Mouse (Mus musculus): ENCODE data around the gene Orai1. TPM values are rescaled to one million over a fixed set of nuclear protein-coding genes. Genes with fewer than 3 reads are reported as not detected.

Orai1 gene
- polyA plus RNA-seq, 1 experiment from 2014 or later: 12.7 TPM

DNA sequence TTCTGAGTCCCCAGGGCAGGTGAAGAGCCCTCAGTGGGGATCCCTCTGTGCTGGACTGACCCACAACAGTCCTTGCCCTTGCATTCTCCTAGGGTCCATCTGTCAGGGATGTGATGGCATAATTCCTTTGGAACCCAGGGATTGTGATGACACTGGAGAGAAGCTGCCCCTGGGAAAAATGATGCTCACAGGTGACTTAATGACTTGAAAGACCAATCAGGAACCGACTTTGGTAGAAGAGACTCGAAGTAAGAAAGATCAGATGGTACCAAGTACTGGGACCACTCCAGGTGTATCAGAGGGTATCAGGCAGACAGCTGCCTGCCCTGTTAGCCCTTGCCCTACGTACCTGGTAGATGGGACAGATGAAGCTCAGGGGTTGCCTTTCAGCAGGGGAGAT lies 32.0 kb downstream of the Orai1 start, which contains the start of gene Morn3:
Morn3 (minus strand) TSS at position 101 of the 400 bp plus-strand sequence.
- H3K27ac ChIP-seq (ENCODE audit: low read depth, low read length): no peak within 1 kb of the TSS

DNA sequence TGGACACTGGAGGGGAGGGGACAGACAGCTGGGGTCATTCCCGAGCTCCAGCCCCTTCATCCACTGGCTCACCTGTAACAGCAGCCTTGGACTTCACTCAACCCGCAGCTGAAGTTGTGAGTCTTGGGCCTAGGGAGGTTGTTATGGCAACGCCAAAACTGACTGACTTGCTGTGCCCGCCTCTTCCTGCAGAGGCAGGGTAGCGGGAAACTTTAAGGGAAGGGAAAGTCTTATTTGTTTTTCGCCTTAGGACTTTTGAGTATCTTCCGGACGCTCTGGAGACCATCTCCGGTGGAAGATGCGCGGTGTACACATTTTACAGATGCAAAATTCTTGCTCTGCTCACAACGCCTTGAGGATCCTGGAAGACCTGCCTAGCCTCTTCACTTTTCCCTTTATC lies 34.4 kb downstream of the Orai1 start:
- 7% methylated on average over 12 of the region's 12 CpGs for WGBS
- H3K4me1 ChIP-seq (replicated peaks; ENCODE audit: control insufficient read depth, insufficient read depth, low read length): no peaks in the 10 kb centered on the region; the same call in 1 of the 2 replicates
- no peak overlapping the region for H3K4me3 ChIP-seq (ENCODE audit: low read depth, low read length)
- DNase-seq (ENCODE audit: low spot score) (peak; percentile 69), ATAC-seq (ENCODE audit: low FRiP score) (no peak)
- H3K4me2 ChIP-seq (replicated peaks; ENCODE audit: low read depth, low read length): peak overlapping the region; percentile 37
- H3K27me3 ChIP-seq (ENCODE audit: control insufficient read depth, insufficient read depth, low read length): no peaks in the 10 kb centered on the region
- no peaks in the 10 kb centered on the region for H3K36me3 ChIP-seq (ENCODE audit: control insufficient read depth, insufficient read depth, low read length)
- H3K9ac ChIP-seq (ENCODE audit: low read depth, low read length): peak overlapping the region; percentile 44
- no peaks in the 10 kb centered on the region for H3K9me3 ChIP-seq (ENCODE audit: control insufficient read depth, low read length)
- H3K27ac ChIP-seq (ENCODE audit: low read depth, low read length): no peak overlapping the region

More for the DNA sequence above, 32.0 kb downstream of the Orai1 start, which contains the start of gene Morn3:
- no peak within 1 kb of the TSS for H3K4me2 ChIP-seq (replicated peaks; ENCODE audit: low read depth, low read length)
- H3K36me3 ChIP-seq (ENCODE audit: control insufficient read depth, insufficient read depth, low read length): no peaks in the 10 kb centered on the region
- H3K4me3 ChIP-seq (ENCODE audit: low read depth, low read length): no peak within 1 kb of the TSS
- H3K9me3 ChIP-seq (ENCODE audit: control insufficient read depth, low read length): no peaks in the 10 kb centered on the region
- DNase-seq (ENCODE audit: low spot score) (no peak), ATAC-seq (ENCODE audit: low FRiP score) (no peak)
- no peaks in the 10 kb centered on the region for H3K27me3 ChIP-seq (ENCODE audit: control insufficient read depth, insufficient read depth, low read length)
- H3K9ac ChIP-seq (ENCODE audit: low read depth, low read length): no peak within 1 kb of the TSS
- no peaks in the 10 kb centered on the region; the same call in 1 of the 2 replicates for H3K4me1 ChIP-seq (replicated peaks; ENCODE audit: control insufficient read depth, insufficient read depth, low read length)
- 75% methylated on average over 3 of the region's 3 CpGs for WGBS

DNA sequence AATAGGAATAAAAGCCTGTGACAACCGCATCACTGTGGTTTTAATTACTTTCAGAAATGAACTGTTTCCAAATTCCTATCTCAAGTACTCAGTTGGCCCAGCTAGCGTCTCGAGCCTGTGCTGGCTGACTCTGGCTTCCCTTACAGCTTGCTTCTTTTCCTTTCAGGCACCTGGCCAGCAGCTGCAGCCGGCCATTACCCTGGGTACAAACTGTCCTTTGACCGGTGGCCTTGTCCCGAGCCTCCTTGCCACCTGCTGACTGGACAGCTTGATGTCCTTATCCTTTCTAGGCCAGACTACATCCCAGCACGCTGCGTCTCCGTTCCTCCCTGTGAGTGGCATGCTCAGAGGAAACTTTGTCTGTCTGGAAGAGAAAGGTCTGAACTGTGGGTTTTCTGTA lies 36.0 kb downstream of the Orai1 start:
- Histone ChIP-seq H3K36me3 (ENCODE audit: control insufficient read depth, insufficient read depth, low read length) (no peaks in the 10 kb centered on the region), H3K4me1 (replicated peaks; ENCODE audit: control insufficient read depth, insufficient read depth, low read length) (no peaks in the 10 kb centered on the region; the same call in 1 of the 2 replicates), H3K27ac (ENCODE audit: low read depth, low read length) (no peak overlapping the region), H3K27me3 (ENCODE audit: control insufficient read depth, insufficient read depth, low read length) (no peaks in the 10 kb centered on the region), H3K4me3 (ENCODE audit: low read depth, low read length) (no peak overlapping the region), H3K4me2 (replicated peaks; ENCODE audit: low read depth, low read length) (no peak overlapping the region), H3K9me3 (ENCODE audit: control insufficient read depth, low read length) (no peaks in the 10 kb centered on the region), H3K9ac (ENCODE audit: low read depth, low read length) (no peak overlapping the region)
- no peak for ATAC-seq (ENCODE audit: low FRiP score)
- no peak for DNase-seq (ENCODE audit: low spot score)
- WGBS: 76% methylated on average over 9 of the region's 9 CpGs

DNA sequence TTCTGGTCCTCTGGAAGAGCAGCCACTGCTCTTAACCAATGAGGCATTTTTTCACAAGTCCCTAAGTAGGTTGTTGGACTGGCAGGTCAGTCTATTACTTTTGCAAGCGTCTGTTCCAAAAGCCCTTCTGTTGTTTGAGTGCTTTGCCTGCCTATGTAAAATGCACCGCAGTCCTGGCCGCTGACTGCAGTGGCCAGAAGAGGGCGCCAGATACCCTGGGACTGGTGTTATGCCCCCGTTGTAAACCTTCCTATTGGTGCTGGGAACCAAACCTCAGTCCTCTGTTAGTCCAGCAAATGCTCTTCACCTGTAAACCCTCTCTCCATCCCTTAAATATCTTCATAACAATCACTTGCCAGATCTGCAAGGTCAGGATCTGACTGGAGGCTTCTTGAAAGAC lies 36.9 kb downstream of the Orai1 start:
- 80% methylated on average over 5 of the region's 5 CpGs for WGBS
- ATAC-seq (ENCODE audit: low FRiP score) (no peak), DNase-seq (ENCODE audit: low spot score) (no peak)
- no peak overlapping the region for H3K9ac ChIP-seq (ENCODE audit: low read depth, low read length)
- H3K9me3 ChIP-seq (ENCODE audit: control insufficient read depth, low read length): no peaks in the 10 kb centered on the region
- H3K27ac ChIP-seq (ENCODE audit: low read depth, low read length): no peak overlapping the region
- H3K4me2 ChIP-seq (replicated peaks; ENCODE audit: low read depth, low read length): no peak overlapping the region
- no peaks in the 10 kb centered on the region for H3K36me3 ChIP-seq (ENCODE audit: control insufficient read depth, insufficient read depth, low read length)
- H3K4me3 ChIP-seq (ENCODE audit: low read depth, low read length): no peak overlapping the region
- H3K27me3 ChIP-seq (ENCODE audit: control insufficient read depth, insufficient read depth, low read length): no peaks in the 10 kb centered on the region
- no peaks in the 10 kb centered on the region; the same call in 1 of the 2 replicates for H3K4me1 ChIP-seq (replicated peaks; ENCODE audit: control insufficient read depth, insufficient read depth, low read length)

DNA sequence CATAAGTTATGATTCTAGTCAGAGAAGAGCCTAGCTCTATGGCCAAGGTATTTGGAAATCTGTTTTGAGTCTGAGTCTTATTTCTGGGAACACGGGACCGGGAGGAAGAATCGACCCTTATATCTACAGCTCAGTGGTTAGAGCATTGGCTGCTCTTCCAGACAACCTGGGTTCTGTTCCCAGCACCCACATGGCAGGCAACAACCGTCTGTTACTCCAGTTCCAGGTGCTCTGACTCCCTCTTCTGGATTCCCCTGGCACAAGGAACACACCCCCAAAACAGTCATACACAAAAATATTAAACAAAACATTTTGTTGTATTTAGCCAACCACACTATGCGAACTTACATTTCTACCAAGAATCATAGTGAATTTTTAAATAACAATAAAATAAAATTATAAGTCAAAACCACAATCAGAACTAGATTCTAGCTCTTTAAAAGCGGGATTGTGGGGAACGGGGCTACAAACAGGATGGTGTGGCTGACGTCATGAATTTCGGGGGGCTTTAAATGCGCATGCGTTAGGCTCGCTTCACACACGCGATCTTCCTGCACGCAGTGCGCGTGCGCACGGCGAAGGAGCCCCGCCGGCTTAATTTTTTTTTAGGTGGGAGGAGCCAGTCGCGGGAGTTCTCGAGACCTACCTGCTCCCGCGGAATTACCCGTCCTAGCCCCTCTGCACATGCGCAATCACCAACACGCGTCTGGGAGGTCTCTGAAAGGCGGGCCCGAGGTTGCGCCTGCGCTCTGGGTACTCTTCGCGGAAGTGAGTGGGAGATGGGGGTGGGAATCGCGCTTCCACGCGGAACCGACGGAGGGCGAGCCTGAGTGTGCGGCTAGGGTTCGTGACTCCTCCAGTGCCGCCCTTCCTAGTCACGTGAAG lies 42.7 kb downstream of the Orai1 start:
- 8% methylated on average over 48 of the region's 48 CpGs for WGBS
- Histone ChIP-seq H3K4me1 (replicated peaks; ENCODE audit: control insufficient read depth, insufficient read depth, low read length) (no peaks in the 10 kb centered on the region), H3K9me3 (ENCODE audit: control insufficient read depth, low read length) (no peaks in the 10 kb centered on the region), H3K36me3 (ENCODE audit: control insufficient read depth, insufficient read depth, low read length) (no peaks in the 10 kb centered on the region), H3K4me2 (replicated peaks; ENCODE audit: low read depth, low read length) (peak overlapping the region; percentile 38), H3K9ac (ENCODE audit: low read depth, low read length) (no peak overlapping the region), H3K4me3 (ENCODE audit: low read depth, low read length) (peak overlapping the region; percentile 30), H3K27me3 (ENCODE audit: control insufficient read depth, insufficient read depth, low read length) (no peaks in the 10 kb centered on the region), H3K27ac (ENCODE audit: low read depth, low read length) (no peak overlapping the region)
- ATAC-seq (ENCODE audit: low FRiP score) (peak; percentile 95), DNase-seq (ENCODE audit: low spot score) (peak; percentile 100)

DNA sequence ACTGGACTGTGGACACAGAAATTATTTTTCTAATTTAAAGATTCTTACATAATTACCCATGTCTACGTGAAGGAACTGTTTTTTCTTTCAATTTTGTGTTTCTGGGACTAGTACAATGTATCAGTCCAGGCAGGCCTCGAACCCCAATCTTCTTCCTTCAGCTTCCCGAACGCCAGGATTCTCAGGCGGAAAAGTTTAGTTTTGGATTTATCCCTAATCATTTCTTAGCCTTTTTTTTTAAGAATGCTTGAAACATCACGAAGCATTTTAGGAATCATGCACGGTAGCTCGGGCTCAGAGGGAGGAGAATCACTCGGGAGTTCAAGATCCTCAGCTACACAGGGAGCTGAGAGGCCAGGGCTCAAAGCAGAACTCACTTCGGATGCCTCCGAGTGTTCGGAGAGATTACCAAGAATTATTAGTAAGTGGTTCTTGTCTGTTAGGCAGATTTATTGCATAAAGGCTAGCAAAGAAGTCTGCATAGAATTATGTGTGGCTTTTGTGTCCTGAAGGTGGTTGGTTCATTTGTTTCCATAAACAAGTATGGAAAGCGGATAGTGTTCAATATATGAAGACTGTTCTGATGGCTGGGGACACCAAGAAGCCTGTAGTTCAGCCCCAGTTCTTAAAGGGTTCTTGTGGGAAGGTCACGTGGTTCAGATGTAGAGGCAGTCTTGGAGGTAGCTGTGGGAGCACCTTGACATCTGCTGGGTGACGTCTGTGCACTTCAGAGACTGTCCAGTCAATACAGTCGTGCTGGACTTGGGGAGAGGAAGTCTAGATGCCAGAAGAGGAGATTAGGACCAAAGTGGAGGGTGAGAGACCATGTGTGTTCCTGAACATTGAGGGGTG lies 43.6 kb downstream of the Orai1 start:
- ATAC-seq (ENCODE audit: low FRiP score): peak; percentile 33; the same call in 1 of the 2 replicates
- no peaks in the 10 kb centered on the region for H3K4me1 ChIP-seq (replicated peaks; ENCODE audit: control insufficient read depth, insufficient read depth, low read length)
- 47% methylated on average over 16 of the region's 16 CpGs for WGBS

DNA sequence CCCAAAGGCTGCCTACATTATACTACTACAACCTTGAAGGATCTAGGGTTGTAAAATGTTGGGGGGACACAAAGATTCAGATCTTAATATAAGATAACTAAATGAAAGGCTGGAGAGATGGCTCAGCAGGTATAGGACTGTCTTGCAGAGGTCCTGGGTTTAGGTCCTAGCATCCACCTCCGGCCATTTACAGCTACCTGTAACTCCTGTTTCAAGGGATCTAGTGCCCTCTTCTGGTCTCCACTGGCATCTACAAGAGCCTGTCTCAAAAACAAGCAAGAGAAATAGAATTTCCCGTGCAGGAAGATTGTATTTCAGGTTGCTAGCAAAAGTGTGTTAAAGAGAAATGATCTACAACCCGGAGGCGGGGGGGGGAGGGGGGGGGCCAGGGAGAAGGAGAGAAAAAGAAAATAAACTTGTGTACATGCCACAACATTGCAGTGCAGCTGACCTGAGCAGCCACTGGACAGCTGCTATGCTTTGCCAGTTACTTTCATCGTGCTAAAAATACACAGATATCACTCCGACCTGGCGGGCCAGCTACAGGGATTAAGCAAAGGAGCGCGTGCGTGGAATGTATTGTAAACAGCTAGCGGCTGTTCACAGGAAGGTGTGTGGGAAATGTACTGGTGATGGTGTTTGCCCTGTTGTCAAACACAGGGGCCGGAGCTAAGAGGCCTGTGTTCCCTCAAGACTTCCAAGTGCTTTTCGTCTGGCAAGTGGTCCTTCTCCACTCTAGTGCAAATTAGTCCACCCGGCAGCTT lies 45.1 kb downstream of the Orai1 start:
- ATAC-seq (ENCODE audit: low FRiP score) (no peak), DNase-seq (ENCODE audit: low spot score) (peak; percentile 51)
- Histone ChIP-seq H3K36me3 (ENCODE audit: control insufficient read depth, insufficient read depth, low read length) (no peaks in the 10 kb centered on the region), H3K27me3 (ENCODE audit: control insufficient read depth, insufficient read depth, low read length) (no peaks in the 10 kb centered on the region), H3K4me1 (replicated peaks; ENCODE audit: control insufficient read depth, insufficient read depth, low read length) (no peaks in the 10 kb centered on the region), H3K4me3 (ENCODE audit: low read depth, low read length) (no peak overlapping the region), H3K4me2 (replicated peaks; ENCODE audit: low read depth, low read length) (no peak overlapping the region), H3K9ac (ENCODE audit: low read depth, low read length) (no peak overlapping the region), H3K9me3 (ENCODE audit: control insufficient read depth, low read length) (no peaks in the 10 kb centered on the region), H3K27ac (ENCODE audit: low read depth, low read length) (no peak overlapping the region)
- 43% methylated on average over 14 of the region's 14 CpGs for WGBS

More for the DNA sequence above, 43.6 kb downstream of the Orai1 start:
- Histone ChIP-seq H3K9me3 (ENCODE audit: control insufficient read depth, low read length) (no peaks in the 10 kb centered on the region), H3K4me3 (ENCODE audit: low read depth, low read length) (peak overlapping the region; percentile 30), H3K27me3 (ENCODE audit: control insufficient read depth, insufficient read depth, low read length) (no peaks in the 10 kb centered on the region), H3K4me2 (replicated peaks; ENCODE audit: low read depth, low read length) (peak overlapping the region; percentile 38), H3K9ac (ENCODE audit: low read depth, low read length) (no peak overlapping the region), H3K36me3 (ENCODE audit: control insufficient read depth, insufficient read depth, low read length) (no peaks in the 10 kb centered on the region), H3K27ac (ENCODE audit: low read depth, low read length) (no peak overlapping the region)
- DNase-seq (ENCODE audit: low spot score): peak; percentile 26

DNA sequence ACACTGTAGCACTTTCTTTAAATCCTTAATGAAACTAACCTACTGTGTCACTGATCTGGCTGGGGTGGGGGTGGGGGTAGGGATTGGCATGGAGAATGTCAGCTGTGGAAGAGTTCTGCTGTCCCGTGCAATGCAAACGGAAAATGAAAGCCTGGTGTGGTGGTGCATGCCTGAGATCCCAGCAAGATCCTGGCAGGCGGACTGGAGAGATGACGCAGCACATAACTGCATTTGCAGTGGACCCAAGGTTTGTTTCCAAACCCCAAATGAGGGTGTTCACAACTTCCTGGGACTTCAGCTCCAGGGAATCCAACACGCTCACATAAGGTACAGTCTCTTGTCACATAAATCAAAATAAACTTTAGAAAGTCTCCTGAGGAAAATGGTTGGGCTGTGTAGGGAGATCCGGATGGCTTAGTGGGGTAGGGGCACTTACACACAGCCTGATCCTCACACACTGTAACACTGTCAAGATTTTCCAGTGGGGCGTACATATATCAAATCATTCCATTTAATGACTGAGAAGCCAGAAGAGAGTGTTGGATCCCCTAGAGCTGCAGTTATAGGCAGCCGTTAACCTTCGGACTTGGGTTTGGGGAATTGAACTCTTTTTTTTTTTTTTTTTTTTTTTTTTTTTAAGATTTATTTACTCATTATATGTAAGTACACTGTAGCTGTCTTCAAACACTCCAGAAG lies 46.0 kb downstream of the Orai1 start:
- H3K4me1 ChIP-seq (replicated peaks; ENCODE audit: control insufficient read depth, insufficient read depth, low read length): no peaks in the 10 kb centered on the region
- no peak overlapping the region for H3K9ac ChIP-seq (ENCODE audit: low read depth, low read length)
- no peak overlapping the region for H3K27ac ChIP-seq (ENCODE audit: low read depth, low read length)
- H3K36me3 ChIP-seq (ENCODE audit: control insufficient read depth, insufficient read depth, low read length): no peaks in the 10 kb centered on the region
- DNase-seq (ENCODE audit: low spot score) (no peak), ATAC-seq (ENCODE audit: low FRiP score) (no peak)
- no peaks in the 10 kb centered on the region for H3K27me3 ChIP-seq (ENCODE audit: control insufficient read depth, insufficient read depth, low read length)
- 74% methylated on average over 9 of the region's 9 CpGs for WGBS
- H3K4me3 ChIP-seq (ENCODE audit: low read depth, low read length): no peak overlapping the region
- no peak overlapping the region for H3K4me2 ChIP-seq (replicated peaks; ENCODE audit: low read depth, low read length)
- H3K9me3 ChIP-seq (ENCODE audit: control insufficient read depth, low read length): no peaks in the 10 kb centered on the region
